Mouse (Mus musculus): ENCODE data around the gene Triobp. TPM values are rescaled to one million over a fixed set of nuclear protein-coding genes. Genes with fewer than 3 reads are reported as not detected.

Triobp gene
- polyA plus RNA-seq, 1 experiment from 2014 or later: 49.7 TPM

GRCm38 (mm10) chr15:78930801-78931426 is 16.6 kb upstream of the Triobp start:
- WGBS: 86% methylated on average over 7 of the region's 7 CpGs
- peaks cover 28% of the 10 kb centered on the region for H3K4me1 ChIP-seq (replicated peaks; ENCODE audit: control insufficient read depth, insufficient read depth, low read length)
- H3K27ac ChIP-seq (ENCODE audit: low read length): no peak overlapping the region
- H3K4me3 ChIP-seq (replicated peaks; ENCODE audit: low read length): no peak overlapping the region
- no peak overlapping the region for H3K9ac ChIP-seq (replicated peaks; ENCODE audit: low read depth, low read length)
- ATAC-seq: no peak
- H3K36me3 ChIP-seq (ENCODE audit: control insufficient read depth, insufficient read depth): no peaks in the 10 kb centered on the region
- H3K27me3 ChIP-seq (replicated peaks; ENCODE audit: control insufficient read depth, insufficient read depth, low read length): no peaks in the 10 kb centered on the region
- no peak overlapping the region for H3K4me2 ChIP-seq (ENCODE audit: low read length)
- no peaks in the 10 kb centered on the region for H3K9me3 ChIP-seq (ENCODE audit: control insufficient read depth, low read length)

DNA sequence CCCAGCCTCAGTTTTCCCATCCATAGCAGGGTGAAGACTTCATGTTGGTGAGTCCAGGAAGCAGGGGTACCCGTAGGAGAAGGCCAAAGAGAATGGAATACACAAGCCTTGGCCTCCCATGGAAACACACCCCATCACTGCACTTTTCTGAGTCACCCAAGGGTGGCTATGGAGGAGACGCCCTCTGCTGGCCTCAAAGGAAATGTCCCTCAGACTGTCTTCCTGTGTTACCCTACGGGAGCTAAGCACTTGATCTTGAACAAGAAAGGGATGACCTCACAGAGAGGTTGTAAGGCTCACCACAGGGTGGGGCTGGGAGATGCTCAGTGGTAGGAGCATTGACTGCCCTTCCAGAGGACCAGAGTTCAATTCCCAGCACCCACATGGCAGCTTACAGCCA is 15.9 kb upstream of the Triobp start:
- Histone ChIP-seq H3K4me2 (ENCODE audit: low read length) (no peak overlapping the region), H3K27ac (ENCODE audit: low read length) (no peak overlapping the region), H3K4me3 (replicated peaks; ENCODE audit: low read length) (no peak overlapping the region), H3K9ac (replicated peaks; ENCODE audit: low read depth, low read length) (no peak overlapping the region), H3K36me3 (ENCODE audit: control insufficient read depth, insufficient read depth) (no peaks in the 10 kb centered on the region), H3K4me1 (replicated peaks; ENCODE audit: control insufficient read depth, insufficient read depth, low read length) (peaks cover 25% of the 10 kb centered on the region), H3K9me3 (ENCODE audit: control insufficient read depth, low read length) (no peaks in the 10 kb centered on the region), H3K27me3 (replicated peaks; ENCODE audit: control insufficient read depth, insufficient read depth, low read length) (no peaks in the 10 kb centered on the region)
- WGBS: 28% methylated on average over 3 of the region's 3 CpGs
- no peak for ATAC-seq

- H3K4me1 ChIP-seq (replicated peaks; ENCODE audit: control insufficient read depth, insufficient read depth, low read length): peaks cover 10% of the 10 kb centered on the region
- WGBS: under 1% methylated on average over 38 of the region's 42 CpGs
Measured at GRCm38 (mm10) chr15:78934784-78935320, 12.7 kb upstream of the Triobp start, which contains the start of gene Nol12. Gene Nol12 (plus strand): TSS chr15:78934933.

DNA sequence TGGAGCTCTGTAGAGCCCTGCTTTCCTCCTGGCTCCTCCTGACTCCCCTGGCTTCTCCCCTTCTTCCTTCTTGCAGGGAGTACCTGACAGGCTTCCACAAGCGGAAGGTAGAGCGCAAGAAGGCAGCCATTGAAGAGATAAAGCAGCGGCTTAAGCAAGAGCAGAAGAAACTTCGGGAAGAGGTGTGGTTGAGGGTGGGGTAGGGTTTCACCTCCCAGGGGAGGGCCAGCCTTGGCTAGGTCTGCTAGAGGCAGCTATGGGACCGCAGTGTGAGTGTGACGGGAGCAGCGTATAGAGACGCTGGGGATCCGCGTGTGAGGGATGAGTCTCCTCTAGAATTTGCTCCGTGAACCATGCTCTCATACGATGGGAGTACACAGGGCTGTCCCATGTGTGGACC is 11.1 kb upstream of the Triobp start:
- Histone ChIP-seq H3K36me3 (ENCODE audit: control insufficient read depth, insufficient read depth) (peaks cover 11% of the 10 kb centered on the region), H3K4me3 (replicated peaks; ENCODE audit: low read length) (no peak overlapping the region), H3K27ac (ENCODE audit: low read length) (no peak overlapping the region), H3K27me3 (replicated peaks; ENCODE audit: control insufficient read depth, insufficient read depth, low read length) (no peaks in the 10 kb centered on the region), H3K4me2 (ENCODE audit: low read length) (no peak overlapping the region), H3K4me1 (replicated peaks; ENCODE audit: control insufficient read depth, insufficient read depth, low read length) (peaks cover 10% of the 10 kb centered on the region), H3K9me3 (ENCODE audit: control insufficient read depth, low read length) (no peaks in the 10 kb centered on the region), H3K9ac (replicated peaks; ENCODE audit: low read depth, low read length) (no peak overlapping the region)
- no peak for ATAC-seq
- WGBS: 93% methylated on average over 12 of the region's 12 CpGs

More at GRCm38 (mm10) chr15:78934784-78935320, 12.7 kb upstream of the Triobp start, which contains the start of gene Nol12:
- H3K27me3 ChIP-seq (replicated peaks; ENCODE audit: control insufficient read depth, insufficient read depth, low read length): no peaks in the 10 kb centered on the region
- H3K4me2 ChIP-seq (ENCODE audit: low read length): peak within 1 kb of the TSS; percentile 88
- no peaks in the 10 kb centered on the region for H3K9me3 ChIP-seq (ENCODE audit: control insufficient read depth, low read length)
- peak within 1 kb of the TSS; percentile 79 for H3K9ac ChIP-seq (replicated peaks; ENCODE audit: low read depth, low read length)
- H3K36me3 ChIP-seq (ENCODE audit: control insufficient read depth, insufficient read depth): peaks cover under 1% of the 10 kb centered on the region; the same call in 1 of the 2 replicates
- peak within 1 kb of the TSS; percentile 75 for H3K4me3 ChIP-seq (replicated peaks; ENCODE audit: low read length)
- H3K27ac ChIP-seq (ENCODE audit: low read length): peak within 1 kb of the TSS; percentile 83
- ATAC-seq: peak; percentile 95

DNA sequence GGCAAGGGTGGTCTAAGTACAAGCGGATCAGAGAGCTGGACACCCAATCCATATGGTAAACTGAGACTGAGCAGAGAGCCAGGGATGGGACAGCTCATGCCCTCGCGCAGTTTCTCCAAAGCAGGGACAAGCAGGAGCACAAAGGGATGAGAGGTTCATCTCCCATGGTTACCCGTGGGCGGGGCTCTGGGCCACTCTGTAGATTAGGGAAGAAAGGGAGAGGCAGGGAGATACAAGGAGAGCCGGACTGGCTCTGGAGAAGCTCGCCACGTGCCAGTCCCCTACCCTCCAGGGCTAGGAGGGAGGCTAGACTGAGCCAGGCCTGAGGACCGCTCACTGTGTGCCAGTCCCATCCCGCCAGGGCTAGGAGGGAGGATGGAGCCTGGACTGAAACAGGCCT is 10.2 kb upstream of the Triobp start:
- Histone ChIP-seq H3K27me3 (replicated peaks; ENCODE audit: control insufficient read depth, insufficient read depth, low read length) (no peaks in the 10 kb centered on the region), H3K9ac (replicated peaks; ENCODE audit: low read depth, low read length) (no peak overlapping the region), H3K27ac (ENCODE audit: low read length) (no peak overlapping the region), H3K4me1 (replicated peaks; ENCODE audit: control insufficient read depth, insufficient read depth, low read length) (peaks cover 10% of the 10 kb centered on the region), H3K4me3 (replicated peaks; ENCODE audit: low read length) (no peak overlapping the region), H3K9me3 (ENCODE audit: control insufficient read depth, low read length) (no peaks in the 10 kb centered on the region), H3K4me2 (ENCODE audit: low read length) (no peak overlapping the region), H3K36me3 (ENCODE audit: control insufficient read depth, insufficient read depth) (peaks cover 13% of the 10 kb centered on the region)
- ATAC-seq: no peak
- 88% methylated on average over 10 of the region's 10 CpGs for WGBS

DNA sequence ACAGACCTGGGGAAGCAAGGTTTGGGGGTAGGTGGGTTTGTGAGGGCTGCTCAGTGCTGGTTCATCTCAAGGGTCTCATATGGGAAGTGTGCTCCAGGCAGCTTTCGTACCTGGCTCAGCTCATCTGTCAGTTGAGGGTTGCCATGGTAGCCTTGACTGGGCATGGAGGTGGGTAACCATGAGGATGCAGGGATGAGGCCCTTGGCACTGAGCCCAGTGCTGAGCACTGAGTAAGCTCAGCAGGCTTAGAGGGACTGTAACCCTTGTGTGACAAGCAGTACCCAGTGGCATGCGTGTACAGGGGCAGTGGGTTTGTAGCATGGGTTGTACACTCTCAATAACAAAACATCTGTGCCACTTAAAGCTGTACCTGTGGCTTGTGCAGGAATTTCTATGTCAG is 9.6 kb upstream of the Triobp start:
- no peaks in the 10 kb centered on the region for H3K9me3 ChIP-seq (ENCODE audit: control insufficient read depth, low read length)
- ATAC-seq: no peak
- H3K4me2 ChIP-seq (ENCODE audit: low read length): no peak overlapping the region
- H3K9ac ChIP-seq (replicated peaks; ENCODE audit: low read depth, low read length): no peak overlapping the region
- H3K4me1 ChIP-seq (replicated peaks; ENCODE audit: control insufficient read depth, insufficient read depth, low read length): peaks cover 14% of the 10 kb centered on the region
- no peak overlapping the region for H3K27ac ChIP-seq (ENCODE audit: low read length)
- no peak overlapping the region for H3K4me3 ChIP-seq (replicated peaks; ENCODE audit: low read length)
- H3K36me3 ChIP-seq (ENCODE audit: control insufficient read depth, insufficient read depth): peaks cover 13% of the 10 kb centered on the region
- whole genome bisulfite sequencing: 75% methylated on average over 2 of the region's 2 CpGs
- H3K27me3 ChIP-seq (replicated peaks; ENCODE audit: control insufficient read depth, insufficient read depth, low read length): no peaks in the 10 kb centered on the region

GRCm38 (mm10) chr15:78940325-78940724 is 7.2 kb upstream of the Triobp start:
- Histone ChIP-seq H3K9me3 (ENCODE audit: control insufficient read depth, low read length) (no peaks in the 10 kb centered on the region), H3K4me2 (ENCODE audit: low read length) (no peak overlapping the region), H3K27me3 (replicated peaks; ENCODE audit: control insufficient read depth, insufficient read depth, low read length) (no peaks in the 10 kb centered on the region), H3K4me3 (replicated peaks; ENCODE audit: low read length) (no peak overlapping the region), H3K4me1 (replicated peaks; ENCODE audit: control insufficient read depth, insufficient read depth, low read length) (peaks cover 13% of the 10 kb centered on the region), H3K27ac (ENCODE audit: low read length) (no peak overlapping the region), H3K36me3 (ENCODE audit: control insufficient read depth, insufficient read depth) (peaks cover 13% of the 10 kb centered on the region), H3K9ac (replicated peaks; ENCODE audit: low read depth, low read length) (no peak overlapping the region)
- no peak for ATAC-seq
- WGBS: 96% methylated on average over 13 of the region's 13 CpGs

- Histone ChIP-seq H3K27ac (ENCODE audit: low read length) (no peak overlapping the region), H3K4me2 (ENCODE audit: low read length) (peak overlapping the region; percentile 12; the same call in 1 of the 2 replicates), H3K9me3 (ENCODE audit: control insufficient read depth, low read length) (no peaks in the 10 kb centered on the region), H3K27me3 (replicated peaks; ENCODE audit: control insufficient read depth, insufficient read depth, low read length) (no peaks in the 10 kb centered on the region), H3K9ac (replicated peaks; ENCODE audit: low read depth, low read length) (no peak overlapping the region; the same call in 1 of the 2 replicates), H3K4me1 (replicated peaks; ENCODE audit: control insufficient read depth, insufficient read depth, low read length) (peaks cover 8% of the 10 kb centered on the region), H3K36me3 (ENCODE audit: control insufficient read depth, insufficient read depth) (peaks cover 13% of the 10 kb centered on the region), H3K4me3 (replicated peaks; ENCODE audit: low read length) (no peak overlapping the region)
- peak; percentile 30; the same call in 1 of the 2 replicates for ATAC-seq
- 7% methylated on average over 9 of the region's 9 CpGs for WGBS
Measured at GRCm38 (mm10) chr15:78942663-78943062, 4.9 kb upstream of the Triobp start.

- Histone ChIP-seq H3K27me3 (replicated peaks; ENCODE audit: control insufficient read depth, insufficient read depth, low read length) (no peaks in the 10 kb centered on the region), H3K4me3 (replicated peaks; ENCODE audit: low read length) (no peak overlapping the region), H3K9me3 (ENCODE audit: control insufficient read depth, low read length) (no peaks in the 10 kb centered on the region), H3K36me3 (ENCODE audit: control insufficient read depth, insufficient read depth) (peaks cover 6% of the 10 kb centered on the region), H3K27ac (ENCODE audit: low read length) (no peak overlapping the region), H3K4me2 (ENCODE audit: low read length) (no peak overlapping the region), H3K9ac (replicated peaks; ENCODE audit: low read depth, low read length) (no peak overlapping the region), H3K4me1 (replicated peaks; ENCODE audit: control insufficient read depth, insufficient read depth, low read length) (peaks cover 24% of the 10 kb centered on the region)
- WGBS: 27% methylated on average over 7 of the region's 7 CpGs
- no peak for ATAC-seq
Measured at GRCm38 (mm10) chr15:78946232-78946631, 1.3 kb upstream of the Triobp start.

All from forebrain, embryonic 16.5 days (tissue).